Mouse (Mus musculus) gastrocnemius, adult 2 months (tissue): Measurements from ENCODE around the gene Crat. TPM values are rescaled to one million over a fixed set of nuclear protein-coding genes. Genes with fewer than 3 reads are reported as not detected.
A peak's percentile ranks its signal among the peaks of the same experiment; 100 is the strongest.

Experiments used
- DNase-seq: peaks from one replicate; pipeline ENCODE4 v3.0.0; 2022
- H3K27ac ChIP-seq: fragments of 200-600 bp; 2 replicates; pipeline ENCODE4 v1.8.1; 2022; ENCODE audit warnings: mild to moderate bottlenecking
- H3K4me3 ChIP-seq: fragments of 200-600 bp; 2 replicates; pipeline ENCODE4 v1.8.1; 2022; ENCODE audit warnings: mild to moderate bottlenecking, moderate library complexity
- CTCF ChIP-seq: fragments of 200-600 bp; IDR thresholded peaks from 2 replicates; pipeline ENCODE4 v1.8.1; 2022; ENCODE audit warnings: antibody characterized with exemption, mild to moderate bottlenecking, moderate library complexity
- intact Hi-C: fragments of 180-260 bp; cut with DNase I; formaldehyde crosslinking; loops from one replicate; pipeline ENCODE4 v1.15.1; 2025
- microRNA-seq: library from miRNA; unstranded; fragments of <30 nt; microRNA quantifications from one replicate; pipeline ENCODE4 v1.2.0, GENCODE M21; 2021
- total RNA-seq, 2 experiments: library from RNA; stranded (reverse); gene quantifications; 2 replicates each; pipeline ENCODE4 v1.2.3; 2021

Gene Crat
- total RNA-seq, 2 experiments from 2014 or later: 362 to 422 TPM

- Histone ChIP-seq H3K4me3 (no peak overlapping the region), H3K27ac (peak overlapping the region; percentile 84)
- no peak for DNase-seq
- no peak for TF ChIP-seq CTCF
- intact Hi-C loops: loop anchor here (5.0 kb wide), 1 partner anchor 70 kb away; the partner anchor contains the start of genes Dolk and Nup188
Measured at GRCm38 (mm10) chr2:30356906-30357305, 58.7 kb downstream of the Crat start.

- DNase-seq: no peak
- intact Hi-C loops: loop anchor here (5.0 kb wide), 1 partner anchor 69 kb away; the partner anchor contains the start of genes Dolk and Nup188
- Histone ChIP-seq H3K4me3 (no peak overlapping the region), H3K27ac (peak overlapping the region; percentile 84; the same call in 1 of the 2 replicates)
- no peak for TF ChIP-seq CTCF
Measured at GRCm38 (mm10) chr2:30356266-30356665, 59.3 kb downstream of the Crat start.

GRCm38 (mm10) chr2:30355861-30356260, 59.8 kb downstream of the Crat start:
- intact Hi-C loops: loop anchor here (5.0 kb wide), 1 partner anchor 69 kb away; the partner anchor contains the start of genes Dolk and Nup188
- H3K4me3 ChIP-seq: no peak overlapping the region
- no peak for DNase-seq
- peak overlapping the region; percentile 84; the same call in 1 of the 2 replicates for H3K27ac ChIP-seq
- no peak for TF ChIP-seq CTCF

- DNase-seq: no peak
- Histone ChIP-seq H3K4me3 (no peak overlapping the region), H3K27ac (no peak overlapping the region)
- intact Hi-C loops: no loop called here
- peak; percentile 33 for TF ChIP-seq CTCF
Measured at GRCm38 (mm10) chr2:30351149-30351548, 64.5 kb downstream of the Crat start.

Small RNA genes within 50 kb of the gene (microRNA-seq; reads per million reads assigned to microRNA genes)
- not detected for gene Gm47292

Other genes starting within 250 kb of the Crat start
- 10 to 100 TPM; 50.8 to 67.6 TPM for gene Endog, start 244.3 kb downstream of the Crat start, total RNA-seq
- 1 to 10 TPM; 4.2 to 4.5 TPM for gene Spout1, start 237.4 kb downstream of the Crat start, total RNA-seq
- gene Kyat1, start 210.0 kb downstream of the Crat start, total RNA-seq: 10 to 100 TPM; 23.4 to 30.3 TPM
- 10 to 100 TPM; 19.6 to 37.9 TPM for gene Lrrc8a, start 178.1 kb downstream of the Crat start, total RNA-seq
- gene Gm28035, start 175.2 kb downstream of the Crat start, total RNA-seq: 1 to 10 TPM; 1.1 to 1.4 TPM
- 10 to 100 TPM; 27.8 to 34.5 TPM for gene Phyhd1, start 149.6 kb downstream of the Crat start, total RNA-seq
- 1 to 10 TPM in 1 of 2 experiments, not detected in 1; 1.8 TPM for gene Gm28038, start 134.8 kb downstream of the Crat start, total RNA-seq
- gene Dolk, start 129.5 kb downstream of the Crat start, total RNA-seq: 10 to 100 TPM; 20.2 to 21.0 TPM
- gene Nup188, start 129.4 kb downstream of the Crat start, total RNA-seq: 1 to 10 TPM; 8.4 to 9.9 TPM
- gene Sh3glb2, start 56.5 kb downstream of the Crat start, total RNA-seq: 10 to 100 TPM; 12.7 to 18.8 TPM
- gene Miga2, start 51.6 kb downstream of the Crat start, total RNA-seq: 10 to 100 TPM; 15.5 to 39.0 TPM
- gene Dolpp1, start 23.6 kb downstream of the Crat start, total RNA-seq: 1 to 10 TPM; 5.3 to 6.1 TPM
- 10 to 100 TPM; 48.9 to 86.1 TPM for gene Ptpa, start 226 bp upstream of the Crat start, total RNA-seq
- gene Ier5l, start 58.4 kb upstream of the Crat start, total RNA-seq: 1 to 10 TPM in 1 of 2 experiments, under 1 TPM in 1; 0.97 to 1.1 TPM
- gene Cstad, start 179.2 kb upstream of the Crat start, total RNA-seq: 1 to 10 TPM in 1 of 2 experiments, under 1 TPM in 1; 0.47 to 1.8 TPM